Mouse (Mus musculus): ENCODE results near the gene Tdrd3.

- TF ChIP-seq POLR2A (IDR thresholded peaks at IDR 0.05; ENCODE audit: low read depth, low read length) (no peak), CTCF (conservative IDR thresholded peaks at IDR 0.05; ENCODE audit: insufficient read depth, insufficient read length, low read depth, low read length) (no peak)
Measured at GRCm38 (mm10) chr14:87515281-87515680, 98.8 kb downstream of the Tdrd3 start.

All from kidney, adult 2 months (tissue).